Mouse (Mus musculus) testis, adult 2 months (tissue): ENCODE measurements around the gene Adamts4. TPM values are rescaled to one million over a fixed set of nuclear protein-coding genes. Genes with fewer than 3 reads are reported as not detected.
A peak's percentile ranks its signal among the peaks of the same experiment; 100 is the strongest.

ENCODE experiments used
- H3K27ac ChIP-seq: fragments of 200-500 bp; 2 replicates; pipeline ENCODE4 v1.5.1; 2012; ENCODE audit warnings: low read depth, low read length; ENCODE audit not compliant: control insufficient read depth, insufficient read depth
- H3K27me3 ChIP-seq: fragments of 200-500 bp; 2 replicates; pipeline ENCODE4 v1.6.1; 2012; ENCODE audit warnings: mild to moderate bottlenecking, low read length, moderate library complexity; ENCODE audit not compliant: control insufficient read depth, insufficient read depth
- H3K36me3 ChIP-seq: fragments of 200-500 bp; 2 replicates; pipeline ENCODE4 v1.6.1; 2012; ENCODE audit warnings: mild to moderate bottlenecking, low read length; ENCODE audit not compliant: control insufficient read depth, insufficient read depth
- H3K4me1 ChIP-seq: fragments of 200-500 bp; 2 replicates; pipeline ENCODE4 v1.6.1; 2012; ENCODE audit warnings: low read length; ENCODE audit not compliant: control insufficient read depth, insufficient read depth
- H3K4me3 ChIP-seq: fragments of 200-500 bp; 2 replicates; pipeline ENCODE4 v1.5.1; 2012; ENCODE audit warnings: low read depth, mild to moderate bottlenecking, low read length, moderate library complexity, mixed read lengths; ENCODE audit not compliant: control insufficient read depth
- CTCF ChIP-seq: fragments of 200-500 bp; IDR thresholded peaks from 2 replicates; pipeline ENCODE4 v1.5.1; 2012; ENCODE audit warnings: low read depth, mild to moderate bottlenecking, inconsistent platforms, low read length, moderate library complexity; ENCODE audit not compliant: control insufficient read depth, insufficient read depth, insufficient replicate concordance
- POLR2A ChIP-seq: fragments of 200-500 bp; IDR thresholded peaks from 2 replicates; pipeline ENCODE4 v1.6.1; 2012; ENCODE audit warnings: low read depth, mild to moderate bottlenecking, inconsistent platforms, low read length, moderate library complexity; ENCODE audit not compliant: control insufficient read depth
- polyA plus RNA-seq: library from polyadenylated mRNA; depleted of rRNA; stranded (reverse); fragments of >200 nt; gene quantifications from 2 replicates; pipeline ENCODE4 v1.2.3, GENCODE M21; 2012

Adamts4 gene
- polyA plus RNA-seq, 1 experiment, result 0.52 TPM

DNA sequence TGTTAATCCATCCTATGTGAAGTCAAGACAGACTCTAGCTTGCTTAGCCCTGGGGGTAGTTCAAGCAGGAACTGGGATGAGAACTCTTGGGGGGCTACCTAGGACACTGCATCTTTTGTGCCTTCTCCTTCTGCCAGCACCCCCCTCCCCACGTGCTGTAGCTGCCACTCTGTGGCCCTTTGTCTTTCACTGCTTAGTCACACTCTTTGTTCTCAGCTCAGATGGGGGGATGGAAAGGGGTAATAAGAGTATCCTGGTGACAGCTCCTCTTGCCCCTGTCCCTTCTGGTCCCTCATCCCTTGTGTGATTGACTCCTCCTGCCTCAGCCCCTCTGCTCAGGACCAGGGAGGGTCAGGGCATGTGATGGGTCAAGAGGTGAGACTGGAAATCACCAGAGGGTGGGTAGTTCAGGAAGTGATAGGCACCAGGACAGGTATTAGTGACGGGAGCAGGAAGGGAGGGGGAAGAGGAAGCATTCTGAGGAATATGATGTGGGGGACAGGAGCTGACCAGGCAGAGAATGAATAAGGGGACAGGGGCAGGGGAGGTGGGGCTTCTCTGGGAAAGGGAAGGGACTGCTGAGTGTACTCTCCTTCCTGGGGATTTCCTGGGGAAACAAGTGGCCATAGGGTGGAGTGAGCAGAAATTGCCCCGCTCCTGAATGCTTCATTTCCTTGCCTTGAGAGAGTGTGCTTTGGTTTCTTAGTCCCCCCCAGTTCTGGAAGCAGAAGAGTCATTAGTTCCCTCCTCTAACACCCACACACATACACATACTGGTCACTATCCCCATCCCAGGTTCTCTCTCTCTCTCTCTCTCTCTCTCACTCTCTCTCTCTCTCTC, 1.6 kb upstream of the Adamts4 start:
- H3K4me3 ChIP-seq, result no peak overlapping the region
- no peaks in the 10 kb centered on the region for H3K27me3 ChIP-seq
- H3K27ac ChIP-seq, result no peak overlapping the region
- TF ChIP-seq POLR2A (no peak), CTCF (no peak)
- no peaks in the 10 kb centered on the region for H3K36me3 ChIP-seq
- H3K4me1 ChIP-seq, result peaks cover 16% of the 10 kb centered on the region

DNA sequence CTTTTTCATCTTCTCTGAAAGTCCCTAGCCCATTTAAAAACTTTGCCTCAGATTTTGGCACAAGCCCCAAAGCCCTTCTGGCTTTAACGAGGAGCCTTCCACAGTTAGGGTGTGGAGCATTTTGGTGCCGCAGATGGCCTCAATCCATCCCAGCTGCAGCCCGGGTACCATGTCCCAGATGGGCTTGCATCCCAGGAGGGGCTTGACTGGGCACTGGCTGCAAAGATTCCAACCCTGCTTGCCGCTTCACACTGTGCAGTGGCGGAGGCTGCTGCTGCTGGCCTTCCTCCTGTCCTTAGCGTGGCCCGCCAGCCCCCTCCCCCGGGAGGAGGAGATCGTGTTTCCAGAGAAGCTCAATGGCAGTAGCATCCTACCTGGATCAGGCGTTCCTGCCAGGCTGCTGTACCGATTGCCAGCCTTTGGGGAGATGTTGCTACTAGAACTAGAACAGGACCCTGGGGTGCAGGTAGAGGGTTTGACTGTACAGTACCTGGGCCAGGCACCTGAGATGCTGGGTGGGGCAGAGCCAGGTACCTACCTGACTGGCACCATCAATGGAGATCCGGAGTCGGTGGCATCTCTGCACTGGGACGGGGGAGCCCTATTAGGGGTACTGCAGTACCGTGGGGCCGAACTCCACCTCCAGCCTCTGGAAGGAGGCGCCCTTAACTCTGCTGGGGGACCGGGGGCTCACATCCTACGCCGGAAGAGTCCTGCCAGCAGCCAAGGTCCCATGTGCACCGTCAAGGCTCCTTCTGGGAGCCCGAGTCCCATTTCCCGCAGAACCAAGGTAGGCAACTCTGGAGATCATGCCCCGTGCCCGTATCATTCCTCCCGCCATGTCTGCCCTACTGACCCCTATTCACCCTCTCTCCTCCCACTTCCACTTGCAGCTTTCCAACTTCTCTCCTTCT, 716 bp downstream of the Adamts4 start, which contains the start of gene Ndufs2:
Gene Ndufs2, minus strand, starts transcription at position 709 of the 914 bp plus-strand sequence.
- no peaks in the 10 kb centered on the region for H3K36me3 ChIP-seq
- TF ChIP-seq POLR2A (no peak), CTCF (no peak)
- H3K27me3 ChIP-seq, result no peaks in the 10 kb centered on the region
- peaks cover 16% of the 10 kb centered on the region for H3K4me1 ChIP-seq
- no peak within 1 kb of the TSS for H3K4me3 ChIP-seq
- no peak within 1 kb of the TSS for H3K27ac ChIP-seq

DNA sequence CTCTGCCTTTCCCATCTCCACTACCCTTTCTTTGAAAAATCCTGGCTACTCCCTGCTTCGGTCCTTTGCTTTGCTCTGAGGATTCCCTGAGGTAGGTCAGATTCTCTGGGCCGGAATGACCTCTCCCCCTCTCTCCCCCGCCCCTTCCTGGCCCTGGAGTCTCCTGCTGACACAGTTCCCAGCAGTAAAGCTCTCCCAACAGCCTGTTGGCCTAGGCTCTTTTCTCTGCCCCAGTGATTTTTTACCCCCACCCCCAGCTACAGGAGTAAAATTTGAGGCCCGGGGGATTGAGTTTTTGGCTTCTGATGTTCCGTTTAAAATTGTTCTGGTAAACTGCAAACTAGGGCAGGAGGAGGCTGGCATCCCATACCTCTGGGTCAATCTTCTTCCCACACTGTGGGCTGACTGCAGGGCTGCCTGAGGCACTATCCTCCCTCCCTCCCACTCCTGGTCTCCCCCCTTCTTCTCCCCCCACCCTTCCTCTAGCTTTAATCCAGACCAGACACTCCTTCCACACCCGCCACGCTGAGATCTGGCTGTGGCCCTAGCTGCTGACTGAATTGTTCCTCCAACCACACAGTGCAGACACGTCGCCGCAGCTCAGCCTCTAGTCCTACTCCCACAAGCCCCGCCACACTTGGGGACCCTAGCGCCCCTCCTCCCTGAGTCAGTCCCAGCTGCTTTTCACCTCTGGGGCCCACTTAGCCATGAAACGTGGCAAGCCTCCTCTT, 1.5 kb downstream of the Adamts4 start:
- Histone ChIP-seq H3K27me3 (no peaks in the 10 kb centered on the region), H3K4me1 (peaks cover 21% of the 10 kb centered on the region), H3K36me3 (no peaks in the 10 kb centered on the region), H3K4me3 (no peak overlapping the region), H3K27ac (no peak overlapping the region)
- no peak for TF ChIP-seq CTCF
- no peak for TF ChIP-seq POLR2A

DNA sequence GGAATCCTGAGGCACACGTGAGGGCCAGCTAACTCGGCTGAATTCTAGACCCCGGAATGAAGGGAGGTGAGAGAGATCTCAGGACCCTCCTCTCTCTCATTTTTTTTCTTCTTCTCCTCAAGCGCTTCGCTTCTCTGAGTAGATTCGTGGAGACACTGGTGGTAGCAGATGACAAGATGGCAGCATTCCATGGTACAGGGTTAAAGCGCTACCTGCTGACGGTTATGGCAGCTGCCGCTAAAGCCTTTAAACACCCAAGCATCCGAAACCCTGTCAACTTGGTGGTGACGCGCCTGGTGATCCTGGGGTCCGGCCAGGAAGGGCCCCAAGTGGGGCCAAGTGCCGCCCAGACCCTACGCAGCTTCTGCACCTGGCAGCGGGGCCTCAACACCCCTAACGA, 2.2 kb downstream of the Adamts4 start:
- Histone ChIP-seq H3K36me3 (no peaks in the 10 kb centered on the region), H3K27me3 (no peaks in the 10 kb centered on the region), H3K27ac (no peak overlapping the region), H3K4me1 (peaks cover 20% of the 10 kb centered on the region), H3K4me3 (no peak overlapping the region)
- TF ChIP-seq POLR2A, result no peak
- TF ChIP-seq CTCF, result no peak

DNA sequence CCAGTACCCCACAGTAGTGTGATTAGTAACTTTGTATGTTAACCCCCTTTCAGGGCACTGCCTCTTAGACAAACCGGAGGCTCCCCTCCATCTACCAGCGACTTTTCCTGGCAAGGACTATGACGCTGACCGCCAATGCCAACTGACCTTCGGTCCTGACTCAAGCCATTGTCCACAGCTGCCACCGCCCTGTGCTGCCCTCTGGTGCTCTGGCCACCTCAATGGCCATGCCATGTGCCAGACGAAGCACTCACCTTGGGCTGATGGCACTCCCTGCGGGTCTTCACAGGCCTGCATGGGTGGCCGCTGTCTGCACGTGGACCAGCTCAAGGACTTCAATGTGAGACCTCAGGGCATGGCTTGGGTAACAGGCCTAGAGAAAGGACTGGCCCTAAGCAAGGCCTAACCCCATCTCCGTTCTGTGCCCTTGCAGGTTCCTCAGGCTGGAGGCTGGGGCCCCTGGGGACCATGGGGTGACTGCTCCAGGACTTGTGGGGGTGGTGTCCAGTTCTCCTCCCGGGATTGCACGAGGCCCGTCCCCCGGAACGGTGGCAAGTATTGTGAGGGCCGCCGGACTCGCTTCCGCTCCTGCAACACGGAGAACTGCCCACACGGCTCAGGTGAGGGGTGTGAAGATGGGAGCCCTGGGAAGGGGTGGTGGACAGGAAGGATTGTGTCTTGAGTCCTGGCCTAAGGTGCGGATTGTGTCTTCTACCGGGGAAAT, 6.0 kb downstream of the Adamts4 start:
- Histone ChIP-seq H3K4me3 (no peak overlapping the region), H3K36me3 (no peaks in the 10 kb centered on the region), H3K27ac (no peak overlapping the region), H3K4me1 (peaks cover 9% of the 10 kb centered on the region), H3K27me3 (no peaks in the 10 kb centered on the region)
- TF ChIP-seq POLR2A (no peak), CTCF (peak; percentile 26; the same call in 1 of the 2 replicates)

DNA sequence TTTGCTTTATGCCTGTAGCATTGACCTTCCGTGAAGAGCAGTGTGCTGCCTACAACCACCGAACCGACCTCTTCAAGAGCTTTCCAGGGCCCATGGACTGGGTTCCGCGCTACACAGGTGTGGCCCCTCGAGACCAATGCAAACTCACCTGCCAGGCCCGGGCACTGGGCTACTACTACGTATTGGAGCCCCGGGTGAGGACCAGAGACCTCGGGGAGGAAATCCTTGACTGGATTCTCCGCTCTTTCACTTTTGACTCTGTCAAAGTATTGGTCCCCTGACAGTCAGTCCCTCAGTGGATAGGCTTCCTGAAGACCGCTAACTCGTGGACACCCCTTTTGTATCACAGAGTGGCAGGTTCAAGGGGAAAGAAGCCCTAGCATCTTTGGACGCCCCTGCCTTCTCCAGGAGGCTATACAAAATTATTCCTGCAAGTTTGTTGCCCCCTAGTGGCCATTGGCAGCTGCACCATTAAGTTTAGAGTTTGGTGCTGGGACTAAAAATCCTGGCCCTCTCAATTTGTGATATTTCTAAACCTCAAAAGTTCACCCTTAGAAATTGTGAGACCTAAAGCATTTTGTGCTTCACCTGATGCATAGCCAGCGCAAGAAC, 6.8 kb downstream of the Adamts4 start:
- no peak overlapping the region for H3K4me3 ChIP-seq
- H3K27ac ChIP-seq, result no peak overlapping the region
- TF ChIP-seq CTCF, result no peak
- no peak for TF ChIP-seq POLR2A
- peaks cover 5% of the 10 kb centered on the region for H3K4me1 ChIP-seq
- no peaks in the 10 kb centered on the region for H3K36me3 ChIP-seq
- H3K27me3 ChIP-seq, result no peaks in the 10 kb centered on the region
